Mouse (Mus musculus) heart, postnatal 4 days (tissue): ENCODE data around the gene Zdhhc5. TPM values are rescaled to one million over a fixed set of nuclear protein-coding genes. Genes with fewer than 3 reads are reported as not detected.
A peak's percentile ranks its signal among the peaks of the same experiment; 100 is the strongest.
"Not testable (repeated sequence)": the region's sequence is repeated elsewhere in the genome, so short reads cannot be mapped to it uniquely, and the experiment has no call there.

Experiments
- DNase-seq: peaks from one replicate; pipeline ENCODE4 v3.0.0; 2021
- total RNA-seq, 2 experiments: library from RNA; stranded (reverse); gene quantifications; 2 replicates each; pipeline ENCODE4 v1.2.3; 2021

Gene Zdhhc5
- total RNA-seq, 2 experiments from 2014 or later, result 73.9 to 74.2 TPM

DNA sequence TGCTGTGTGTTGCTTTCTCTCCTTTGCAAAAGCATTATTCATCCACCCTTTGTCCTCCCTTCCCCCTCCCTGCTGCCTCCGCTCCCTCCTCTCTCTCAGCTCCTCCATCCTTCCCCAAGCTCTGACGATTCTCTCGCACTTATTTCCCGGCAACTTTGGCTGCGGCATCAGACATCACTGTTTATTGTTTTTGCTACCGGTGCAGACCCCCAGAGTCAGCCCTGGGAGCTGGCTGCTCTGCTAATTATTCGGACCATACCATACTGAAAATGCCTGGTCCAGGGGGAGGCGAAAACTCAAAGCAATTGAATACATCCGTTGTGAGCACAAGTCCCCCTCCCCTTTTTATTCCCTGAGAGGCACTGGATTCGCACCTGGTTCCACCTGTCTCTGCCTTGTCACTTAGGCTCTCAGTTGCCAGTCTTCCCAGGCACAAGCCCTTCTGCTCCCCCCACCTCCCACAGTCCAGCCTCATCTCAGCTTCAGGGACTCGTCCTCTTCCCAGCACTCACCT, 19.4 kb upstream of the Zdhhc5 start:
- DNase-seq, result no peak

DNA sequence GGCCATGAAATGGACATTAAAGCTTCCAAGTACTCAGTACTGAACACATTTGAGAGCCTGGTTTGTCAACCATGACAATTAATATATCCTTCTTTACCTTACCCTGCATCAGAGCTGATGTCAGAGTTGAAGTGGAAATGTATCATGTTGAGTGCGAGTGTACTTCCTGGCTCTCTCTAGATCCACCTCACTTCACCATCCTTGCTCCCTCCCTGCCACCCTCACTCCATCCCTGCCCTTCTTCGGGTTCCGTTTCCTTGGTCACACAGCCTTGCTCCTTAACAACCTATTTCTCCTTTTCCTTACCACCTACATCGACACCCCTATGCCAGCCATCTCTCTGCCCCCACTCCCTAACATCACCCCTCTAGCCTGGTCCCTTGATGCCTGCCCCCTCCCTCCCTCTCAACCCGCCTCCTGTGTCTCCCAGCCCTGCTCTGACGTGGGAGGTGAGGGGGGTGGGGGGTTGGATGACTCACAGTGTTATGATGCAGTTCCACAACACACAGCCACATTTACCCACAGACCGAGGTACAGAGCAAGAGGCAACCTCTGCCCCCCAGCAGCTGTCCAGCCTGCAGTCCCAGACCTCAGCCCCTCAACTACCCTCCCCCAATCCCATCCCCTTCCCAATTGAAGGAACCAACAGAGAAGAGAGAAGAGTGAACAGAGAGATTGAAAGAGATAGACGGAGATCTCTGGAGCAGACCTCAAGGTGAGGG, 18.8 kb upstream of the Zdhhc5 start, which contains the start of gene Ypel4:
Ypel4 (plus strand) TSS at position 480 of the 722 bp plus-strand sequence.
- peak; percentile 42 for DNase-seq

DNA sequence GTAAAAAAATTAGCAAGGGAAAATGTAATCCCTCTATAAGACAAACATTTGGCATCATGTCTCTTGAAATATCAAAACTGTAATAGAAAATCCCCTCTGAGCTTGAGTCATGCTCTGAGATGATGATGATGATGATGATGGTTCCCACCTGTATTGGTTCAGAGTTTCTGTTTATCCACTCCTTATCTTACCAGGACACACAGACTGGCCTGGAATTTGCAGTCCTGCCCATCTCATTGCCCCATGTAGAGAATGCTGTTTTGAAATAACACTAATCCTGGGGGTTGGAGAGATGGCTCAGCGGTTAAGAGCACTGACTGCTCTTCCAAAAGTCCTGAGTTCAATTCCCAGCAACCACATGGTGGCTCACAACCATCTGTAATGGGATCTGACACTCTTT, 17.4 kb upstream of the Zdhhc5 start:
- DNase-seq, result no peak

DNA sequence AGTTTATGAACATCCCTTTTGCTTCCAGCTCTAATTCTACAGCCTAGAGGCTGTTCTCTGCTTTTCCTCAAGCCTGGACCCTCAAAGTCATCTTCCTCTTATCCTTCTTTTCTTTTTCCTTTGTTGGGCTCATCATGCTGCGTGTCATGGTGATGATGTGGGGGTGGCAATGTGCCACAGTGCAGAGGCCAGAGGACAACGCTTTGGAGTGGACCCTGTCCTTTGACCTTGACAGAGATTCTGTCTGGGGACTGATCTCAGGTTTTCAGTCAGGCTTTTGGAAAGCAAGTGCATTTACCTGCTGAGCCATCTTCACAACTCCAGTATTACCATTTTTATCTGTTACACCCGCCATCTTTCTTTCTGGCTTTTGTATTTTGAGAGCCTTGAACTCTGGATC, 16.2 kb upstream of the Zdhhc5 start:
- no peak for DNase-seq

DNA sequence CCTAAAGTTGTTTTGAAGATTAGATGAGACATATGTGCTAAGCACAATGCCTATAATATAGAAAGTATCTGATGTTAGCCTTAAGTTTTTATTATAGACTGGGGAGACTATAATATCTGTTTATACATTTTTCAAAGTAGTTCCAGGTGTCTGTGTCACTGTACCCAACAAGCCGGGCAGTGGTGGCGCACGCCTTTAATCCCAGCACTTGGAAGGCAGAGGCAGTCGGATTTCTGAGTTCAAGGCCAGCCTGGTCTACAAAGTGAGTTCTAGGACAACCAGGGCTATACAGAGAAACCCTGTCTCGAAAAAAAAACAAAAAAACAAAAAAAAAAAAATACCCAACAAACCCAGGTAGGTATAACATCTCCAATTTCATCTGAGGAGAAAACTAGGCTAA, 13.2 kb upstream of the Zdhhc5 start:
- not testable (repeated sequence) for DNase-seq

DNA sequence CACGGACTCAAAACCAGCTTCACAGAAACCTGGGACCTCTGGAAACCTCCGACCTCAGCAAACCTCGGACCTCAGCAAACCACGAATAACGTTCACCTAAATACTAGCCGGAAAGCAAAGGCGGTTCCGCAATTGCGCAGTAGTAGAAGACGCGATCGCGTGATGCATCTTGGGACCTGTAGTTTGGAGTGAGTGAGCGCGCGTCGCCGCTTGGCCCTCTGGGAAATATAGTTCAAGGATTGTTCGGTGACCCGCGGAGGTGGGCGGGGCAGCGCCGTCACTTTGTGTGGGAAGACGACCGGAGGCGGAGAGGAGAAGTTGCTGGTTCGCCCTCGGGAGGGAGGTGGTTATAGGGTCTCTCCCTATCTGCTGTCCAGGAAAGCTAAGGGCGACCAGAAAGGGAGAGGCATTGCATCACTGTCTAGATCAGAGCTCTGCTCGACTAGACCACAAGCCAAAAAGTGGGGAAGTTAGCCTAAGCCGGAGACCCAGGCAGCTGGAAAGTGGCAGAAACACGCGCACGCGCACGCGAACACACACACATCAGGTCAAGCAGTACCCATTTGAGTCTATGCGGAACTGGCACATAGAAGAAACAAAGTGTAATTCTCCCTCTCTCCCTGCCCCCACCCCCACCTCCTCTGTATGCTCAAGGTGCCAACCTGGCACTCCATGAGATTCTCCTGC, 12.3 kb upstream of the Zdhhc5 start, which contains the start of gene Clp1:
Clp1 (minus strand) TSS at position 179 of the 687 bp plus-strand sequence.
- peak; percentile 96 for DNase-seq

DNA sequence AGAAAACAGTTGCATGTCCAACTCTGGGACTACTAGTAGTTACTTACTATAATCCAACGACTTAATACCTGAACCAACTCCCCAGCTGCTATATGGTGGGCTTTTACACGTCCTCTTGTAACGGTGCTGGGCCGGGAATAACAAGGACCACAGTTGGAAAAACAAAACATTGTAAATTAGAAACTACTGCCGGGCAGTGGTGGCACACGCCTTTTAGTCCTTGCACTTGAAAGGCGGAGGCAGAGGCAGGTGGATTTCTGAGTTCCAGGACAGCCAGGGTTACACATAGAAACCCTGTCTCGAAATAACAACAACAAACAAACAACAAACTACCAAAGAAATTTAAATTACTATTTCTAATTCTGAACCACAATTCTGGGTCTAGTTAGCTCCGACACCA, 11.7 kb upstream of the Zdhhc5 start:
- DNase-seq, result no peak

DNA sequence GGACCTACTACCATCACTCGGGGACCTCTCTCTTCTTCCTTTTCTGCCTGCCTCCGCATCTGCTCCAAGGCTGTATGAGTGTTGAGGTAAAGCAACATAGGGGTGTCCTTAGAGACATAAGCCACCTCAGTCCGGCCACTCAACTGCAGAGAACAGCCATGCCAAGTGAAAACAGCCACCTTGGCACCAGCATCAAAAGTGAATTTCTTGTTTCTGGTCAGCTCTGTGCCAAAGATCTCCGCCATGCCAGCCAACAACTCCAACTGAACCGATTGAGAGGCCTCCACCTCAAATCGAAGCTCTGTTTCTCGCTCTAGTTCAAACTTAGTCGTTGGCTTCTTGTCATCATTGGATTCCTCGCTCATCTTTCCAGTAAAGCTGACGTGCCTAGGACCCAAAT, 10.8 kb upstream of the Zdhhc5 start:
- no peak for DNase-seq

DNA sequence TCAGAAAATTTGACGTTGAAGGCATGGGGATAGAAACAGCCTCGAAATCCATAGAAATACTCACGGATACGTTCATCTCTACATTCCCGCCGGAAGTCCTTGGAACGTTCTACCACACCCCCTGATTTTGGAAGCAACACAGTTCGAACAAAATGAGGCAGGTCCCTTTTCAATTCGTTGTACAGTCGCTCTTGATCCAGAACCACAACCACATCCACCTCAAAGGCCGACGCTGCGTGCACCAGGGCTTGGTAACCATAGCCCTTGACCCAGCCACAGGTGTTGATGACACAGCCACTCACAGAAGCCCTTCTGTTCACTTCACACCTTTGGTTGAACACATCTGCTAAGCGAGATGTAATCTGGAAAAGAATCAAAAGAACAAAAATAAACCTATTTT, 8.9 kb upstream of the Zdhhc5 start:
- DNase-seq, result no peak

DNA sequence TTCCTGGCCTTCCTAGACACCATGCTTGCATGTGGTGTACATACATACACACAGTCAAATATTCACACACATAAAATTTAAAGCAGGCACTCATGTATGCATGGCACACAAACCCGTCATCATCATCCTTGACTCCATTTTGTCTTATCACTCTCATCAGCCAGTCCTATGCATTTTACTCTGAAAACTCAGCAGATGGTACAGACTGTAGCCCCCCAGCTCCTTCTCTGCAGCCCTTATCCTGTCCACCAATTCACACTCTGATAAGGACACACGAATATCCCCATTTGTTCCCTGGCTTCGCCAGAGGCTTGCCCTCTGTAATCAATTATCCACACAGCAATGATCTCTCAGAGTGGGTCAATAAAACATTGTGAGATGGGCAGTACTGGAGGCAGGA, 6.2 kb upstream of the Zdhhc5 start:
- DNase-seq, result no peak

DNA sequence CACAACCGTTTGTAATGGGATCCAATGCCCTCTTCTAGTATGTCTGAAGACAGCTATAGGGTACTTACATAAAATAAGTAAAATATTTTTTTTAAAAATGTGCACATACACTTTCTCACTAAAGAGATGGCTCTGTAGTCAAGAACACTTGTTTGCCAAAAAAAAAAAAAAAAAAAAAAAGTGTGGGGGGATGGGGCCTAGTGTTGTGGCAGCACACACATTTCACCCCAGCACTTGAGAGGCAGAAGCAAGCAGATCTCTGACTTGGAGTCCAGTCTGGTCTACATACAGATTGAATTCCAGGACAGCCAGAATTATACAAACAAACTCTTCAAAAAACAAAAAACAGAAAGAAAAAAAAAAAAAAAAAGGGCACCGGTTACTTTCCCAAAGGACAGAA, 5.7 kb upstream of the Zdhhc5 start:
- DNase-seq, result no peak

DNA sequence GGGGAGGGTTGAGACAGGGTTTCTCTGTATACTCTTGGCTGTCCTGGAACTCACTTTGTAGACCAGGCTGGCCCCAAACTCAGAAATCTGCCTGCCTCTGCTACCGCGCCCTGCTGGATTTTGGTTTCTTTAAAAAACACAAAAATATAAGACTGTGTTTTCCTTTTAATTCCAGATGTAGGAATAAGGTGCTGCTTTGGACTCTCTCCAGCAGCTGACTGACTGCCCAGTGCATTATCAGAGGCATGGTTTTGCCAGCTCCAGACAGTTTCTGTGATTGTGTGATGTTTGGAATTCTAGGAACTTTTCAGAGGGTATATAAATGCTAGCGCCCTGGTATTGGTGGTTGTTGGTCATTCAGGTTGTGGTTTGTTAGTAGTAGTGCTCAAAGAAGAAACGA, 2.4 kb upstream of the Zdhhc5 start:
- peak; percentile 16 for DNase-seq

DNA sequence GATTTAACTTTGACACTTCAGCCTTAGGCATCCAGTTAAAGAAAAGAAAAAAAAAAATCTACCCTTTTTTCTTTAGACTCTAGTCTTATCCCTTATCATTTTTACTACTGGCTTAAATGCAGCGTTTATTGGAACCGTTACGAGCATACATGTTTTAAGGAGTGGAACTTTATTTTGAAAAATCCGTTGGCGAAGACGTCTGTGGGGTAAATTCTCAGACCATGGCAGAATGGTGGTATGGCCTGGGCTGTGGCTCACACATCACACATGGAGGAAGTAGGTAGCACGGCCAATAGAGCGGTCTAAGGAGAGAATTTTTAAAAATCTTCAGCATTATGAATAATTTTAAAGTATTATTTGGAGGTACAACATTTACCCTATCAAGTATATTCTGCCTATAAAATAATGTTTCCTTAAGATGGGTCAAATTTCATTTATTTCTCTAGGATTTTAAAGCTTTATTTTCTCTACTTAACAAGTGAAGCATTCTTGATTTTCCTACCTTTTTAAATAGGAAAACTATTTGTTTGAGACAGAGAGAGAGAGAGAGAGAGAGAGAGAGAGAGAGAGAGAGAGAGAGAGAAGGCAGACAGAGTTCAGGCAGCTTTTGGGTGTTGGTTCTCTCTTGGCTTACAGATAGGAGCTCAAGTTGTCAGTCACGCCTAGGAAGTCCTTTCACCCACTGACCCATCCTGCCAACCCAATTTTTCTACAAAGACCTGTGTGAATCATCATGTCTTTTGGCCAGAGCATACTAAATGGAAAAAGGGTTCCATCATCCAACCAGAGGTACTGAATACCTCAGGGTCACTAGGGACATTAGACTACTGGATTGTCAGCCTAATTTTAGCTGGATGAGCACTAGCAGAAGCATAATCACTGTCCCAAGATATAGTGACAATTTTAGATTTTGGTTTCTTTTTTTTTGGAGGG, 1.7 kb upstream of the Zdhhc5 start:
- DNase-seq, result no peak

DNA sequence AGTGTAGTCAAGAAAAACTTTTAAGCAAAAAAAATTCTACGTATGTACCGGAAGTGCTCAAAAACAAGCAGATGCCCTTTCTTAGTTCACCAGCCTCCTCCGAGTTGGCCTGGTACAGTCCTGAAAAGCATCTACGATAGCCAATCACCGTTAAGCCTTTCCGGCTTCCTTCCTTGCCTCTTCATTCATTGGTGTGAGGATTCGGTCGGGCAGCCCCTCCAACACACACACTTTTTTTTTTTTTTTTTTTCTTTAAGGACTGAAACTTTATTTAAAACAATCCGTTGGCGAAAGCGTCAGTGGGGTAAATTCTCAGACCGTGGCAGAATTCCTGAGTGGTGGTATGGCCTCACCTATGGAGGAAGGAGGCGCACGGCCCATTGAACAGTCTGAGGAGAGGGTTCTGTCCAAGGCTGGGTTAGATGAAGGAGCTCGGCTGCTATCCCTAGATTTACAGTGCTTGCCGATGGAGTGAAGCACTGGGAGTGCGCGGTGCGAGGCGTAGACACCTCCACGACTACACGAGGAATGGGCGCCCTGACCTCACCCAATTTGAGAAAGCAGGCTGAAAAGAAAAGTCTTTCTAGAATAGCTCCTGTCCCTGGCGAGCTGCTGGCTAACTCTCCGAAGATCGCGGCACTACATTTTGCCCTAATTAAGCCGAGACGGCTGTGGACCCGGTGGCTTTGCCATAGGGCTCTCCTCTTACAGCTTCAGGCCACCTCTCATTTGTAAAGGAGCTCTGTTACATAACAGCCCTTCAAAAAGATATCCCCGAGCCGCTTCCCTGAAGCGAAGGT, 782 bp upstream of the Zdhhc5 start:
- no peak for DNase-seq

DNA sequence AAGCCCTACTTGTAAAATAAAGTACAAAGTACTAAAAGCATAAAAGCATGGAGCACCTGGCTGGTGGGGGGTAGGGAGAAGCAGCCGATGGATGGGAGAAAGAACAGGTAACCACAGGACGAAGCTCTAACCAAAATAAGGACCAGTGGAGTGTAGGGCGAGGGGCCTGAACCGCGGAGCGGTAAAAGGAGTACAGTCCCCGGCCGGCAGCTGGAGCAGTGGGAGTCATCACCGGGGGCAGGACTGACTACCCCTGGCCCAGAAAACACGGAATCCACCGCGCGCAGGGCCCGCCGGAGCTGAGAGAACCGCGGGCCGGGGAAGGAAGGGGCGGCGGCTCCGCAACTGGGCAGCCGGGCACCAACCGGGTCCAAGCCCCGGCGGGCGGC, 564 bp downstream of the Zdhhc5 start:
- no peak for DNase-seq

DNA sequence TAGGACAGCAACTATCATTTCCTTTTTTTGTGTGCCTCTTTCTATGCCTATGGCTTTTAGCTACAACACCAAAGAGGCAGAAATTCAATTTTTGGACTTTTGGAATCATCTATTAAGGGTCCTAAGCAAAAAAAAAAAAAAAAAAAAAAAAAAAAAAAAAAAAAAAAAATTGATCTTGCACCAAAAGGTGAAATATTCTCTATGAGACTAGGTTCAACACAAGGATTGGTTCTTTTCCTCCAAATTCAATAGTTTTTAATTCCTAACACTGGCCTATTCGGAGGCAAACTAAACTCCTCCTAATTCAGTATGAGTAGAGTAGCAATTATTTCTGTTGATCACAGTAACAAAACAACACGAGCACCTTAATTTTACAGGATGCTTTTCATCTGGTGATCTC, 3.1 kb downstream of the Zdhhc5 start:
- no peak for DNase-seq

DNA sequence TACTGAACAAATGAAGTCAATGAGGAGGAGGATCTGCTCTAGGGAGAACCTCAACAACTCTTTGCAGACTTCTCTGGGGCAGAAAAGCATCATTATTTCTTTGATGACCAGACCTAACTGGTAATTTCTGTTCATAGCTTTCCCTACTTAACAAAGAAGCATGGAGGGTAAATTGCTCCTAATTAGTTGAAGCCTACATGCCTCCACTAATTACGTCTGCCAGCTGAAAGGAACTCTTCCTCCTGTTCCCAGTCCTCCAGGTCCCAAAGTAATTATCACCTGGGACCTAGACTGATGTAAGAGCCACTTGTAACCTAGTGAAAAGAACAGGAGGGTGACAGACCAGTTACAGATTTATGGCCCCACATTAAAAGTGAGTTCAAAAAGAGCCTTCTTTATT, 7.5 kb downstream of the Zdhhc5 start:
- no peak for DNase-seq

DNA sequence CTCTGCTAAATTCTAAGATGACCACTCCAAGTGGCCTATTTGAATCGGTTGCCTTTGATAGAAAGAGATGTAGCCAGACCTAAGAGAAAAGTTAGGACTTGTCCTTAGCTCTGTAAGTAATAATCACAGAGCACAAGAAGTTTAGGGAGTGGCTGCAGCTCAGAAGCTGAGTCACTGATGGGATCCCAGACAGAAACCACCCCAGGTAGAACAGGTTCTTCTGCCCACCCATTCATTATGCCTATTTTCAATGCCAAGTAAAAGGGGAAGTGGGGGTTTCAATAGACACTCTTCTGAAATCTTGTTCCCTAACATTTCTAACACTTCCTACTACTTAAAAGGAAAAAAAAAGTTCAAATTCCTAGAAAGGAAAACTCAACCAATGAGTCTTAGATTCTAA, 9.7 kb downstream of the Zdhhc5 start:
- DNase-seq, result no peak

DNA sequence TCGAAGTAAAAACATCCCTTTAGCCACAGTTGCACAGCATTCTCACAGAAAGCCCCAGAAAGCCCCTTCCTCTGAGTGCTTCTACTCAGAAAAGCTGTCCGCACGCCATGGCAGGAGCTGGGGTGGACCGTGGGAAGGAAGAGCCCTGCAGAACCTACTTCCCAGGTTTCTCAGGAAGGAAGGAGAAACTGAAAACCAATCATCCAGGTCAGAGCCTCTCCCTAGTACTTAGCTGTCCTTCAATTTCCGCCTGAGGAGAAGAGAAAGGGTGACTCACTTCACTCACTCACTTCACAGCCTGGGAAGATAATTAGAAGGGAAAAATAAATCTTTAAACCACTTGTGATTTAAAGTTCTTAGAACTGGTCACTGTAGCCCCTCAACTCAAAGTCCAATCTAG, 10.7 kb downstream of the Zdhhc5 start:
- DNase-seq, result no peak

DNA sequence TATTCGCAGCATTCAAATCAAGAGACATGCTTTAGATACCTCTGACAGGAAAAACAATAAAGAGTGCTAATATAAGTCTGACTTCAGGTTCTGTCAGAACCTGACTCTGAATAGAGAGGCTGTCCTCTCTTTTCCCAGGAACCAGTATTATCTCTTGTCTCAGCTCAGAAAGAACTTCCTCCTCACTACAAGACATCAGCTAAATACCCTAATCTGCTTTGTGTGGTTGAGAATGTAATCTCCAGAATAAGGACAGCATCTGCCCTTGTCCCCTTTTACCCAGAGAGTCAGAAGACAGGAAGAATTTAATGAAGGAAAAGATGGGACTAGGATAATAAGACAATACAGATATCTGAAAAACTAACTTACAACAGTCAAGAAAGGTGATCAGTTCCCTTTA, 11.5 kb downstream of the Zdhhc5 start:
- no peak for DNase-seq

DNA sequence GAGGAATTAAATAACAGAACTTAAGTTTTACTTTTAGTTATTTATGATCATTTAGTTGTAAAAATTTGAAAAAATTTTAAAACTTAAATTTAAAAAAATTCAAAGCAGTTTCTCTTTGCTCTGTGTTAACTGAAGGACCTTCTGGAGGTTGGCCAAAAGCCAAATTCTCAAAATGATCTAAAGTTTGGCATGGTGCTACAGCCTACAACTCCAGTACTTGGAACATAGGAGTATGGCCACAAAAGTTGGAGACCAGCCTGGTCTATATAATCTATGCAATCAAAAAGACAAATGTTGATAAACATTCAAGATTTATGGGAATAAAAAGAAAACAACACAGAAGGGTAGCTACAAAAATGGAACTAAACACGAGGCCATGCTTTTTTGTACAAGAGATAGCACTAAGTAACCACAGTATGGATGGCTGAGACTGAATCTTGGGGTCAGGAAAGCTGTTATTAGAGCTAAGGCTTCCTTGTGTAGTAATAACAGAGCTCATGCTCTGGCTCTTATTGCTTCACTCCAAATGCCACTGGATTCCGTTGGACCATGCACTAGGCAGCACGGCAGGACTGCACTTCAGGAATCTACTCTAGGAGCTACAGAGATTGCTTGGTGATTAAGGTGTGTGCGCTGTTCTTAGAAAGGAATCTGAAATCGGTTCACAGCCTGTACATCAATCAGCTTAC, 19.8 kb downstream of the Zdhhc5 start:
- no peak for DNase-seq
